Mouse (Mus musculus) liver, postnatal 0 days (tissue): ENCODE data around the gene Txnrd2. TPM values are rescaled to one million over a fixed set of nuclear protein-coding genes. Genes with fewer than 3 reads are reported as not detected.

Experiments
- ATAC-seq: fragments of 200-750 bp; cut with Nextera tagmentation; 2 replicates; pipeline ENCODE4 v1.8.0; 2017; ENCODE audit warnings: mild to moderate bottlenecking, moderate library complexity
- DNase-seq: peaks from one replicate; pipeline ENCODE4 v3.0.0-alpha.2; 2016
- H3K27ac ChIP-seq: fragments of 300-500 bp; sonication (generic); 2 replicates; pipeline ENCODE4 v1.5.1; 2014; ENCODE audit warnings: antibody characterized with exemption, moderate library complexity, mild to moderate bottlenecking, low read depth
- H3K27me3 ChIP-seq: fragments of 300-500 bp; sonication (generic); 2 replicates; pipeline ENCODE4 v1.6.1; 2014; ENCODE audit warnings: low read length, control low read depth, mixed read lengths; ENCODE audit not compliant: insufficient read depth
- H3K36me3 ChIP-seq: fragments of 300-500 bp; sonication (generic); replicated peaks from 2 replicates; pipeline ENCODE4 v1.6.1; 2014; ENCODE audit warnings: mild to moderate bottlenecking, control low read depth, low read length, moderate library complexity, mixed read lengths; ENCODE audit not compliant: insufficient read depth
- H3K4me1 ChIP-seq: fragments of 300-500 bp; sonication (generic); 2 replicates; pipeline ENCODE4 v1.6.1; 2014; ENCODE audit warnings: antibody characterized with exemption, mild to moderate bottlenecking, control low read depth; ENCODE audit not compliant: insufficient read depth
- H3K4me2 ChIP-seq: fragments of 300-500 bp; sonication (generic); 2 replicates; pipeline ENCODE4 v1.6.1; 2014; ENCODE audit warnings: low read depth, mild to moderate bottlenecking, low read length, moderate library complexity, mixed read lengths
- H3K4me3 ChIP-seq: fragments of 300-500 bp; sonication (generic); 2 replicates; pipeline ENCODE4 v1.5.1; 2014; ENCODE audit warnings: low read depth, low read length
- H3K9ac ChIP-seq: fragments of 300-500 bp; sonication (generic); replicated peaks from 2 replicates; pipeline ENCODE4 v1.6.1; 2014; ENCODE audit warnings: mild to moderate bottlenecking, moderate library complexity
- H3K9me3 ChIP-seq: fragments of 300-500 bp; sonication (generic); 2 replicates; pipeline ENCODE4 v1.6.1; 2016; ENCODE audit warnings: mild to moderate bottlenecking, control low read depth, low read length, mixed read lengths
- CTCF ChIP-seq: sonication (generic); IDR thresholded peaks from 2 replicates; pipeline ENCODE4 v1.5.1; 2016; ENCODE audit warnings: antibody characterized with exemption, low read depth
- EP300 ChIP-seq: IDR thresholded peaks from 2 replicates; pipeline ENCODE4 v1.6.1; 2016; ENCODE audit warnings: antibody characterized with exemption, low read depth, mild to moderate bottlenecking
- WGBS: fragments of 180-500 bp; shearing (Covaris S2); extraction: QIAGEN DNeasy Blood & Tissue Kit; methylation state at CpG from one replicate; pipeline ENCODE4 v1.1.7; 2014; ENCODE audit not compliant: insufficient replicate concordance; 5-methylcytosine and 5-hydroxymethylcytosine counted together
- polyA plus RNA-seq: library from polyadenylated mRNA; unstranded; fragments of >200 nt; fragmentation: Nextera tagmentation; extraction: Ambion mirVana; gene quantifications from 2 replicates; pipeline ENCODE4 v1.2.1, GENCODE M21; 2015

The Txnrd2 gene
- polyA plus RNA-seq, 1 experiment from 2014 or later = 53.3 TPM

- DNase-seq = no peak
- TF ChIP-seq CTCF (no peak), EP300 (no peak)
- H3K27ac ChIP-seq = peak overlapping the region; percentile 29; the same call in 1 of the 2 replicates
- 85% methylated on average over 2 of the region's 2 CpGs for WGBS
- no peak overlapping the region for H3K4me2 ChIP-seq
- no peak overlapping the region for H3K4me3 ChIP-seq
- no peak overlapping the region for H3K9ac ChIP-seq
- ATAC-seq = no peak
- H3K4me1 ChIP-seq = peaks cover 30% of the 10 kb centered on the region
- H3K27me3 ChIP-seq = no peaks in the 10 kb centered on the region
- H3K36me3 ChIP-seq = peaks cover 14% of the 10 kb centered on the region
- no peaks in the 10 kb centered on the region for H3K9me3 ChIP-seq
Observed at GRCm38 (mm10) chr16:18396201-18396600, 30.0 kb upstream of the Txnrd2 start.

- no peak for ATAC-seq
- H3K36me3 ChIP-seq = peaks cover 17% of the 10 kb centered on the region
- H3K4me3 ChIP-seq = no peak overlapping the region
- no peaks in the 10 kb centered on the region for H3K27me3 ChIP-seq
- TF ChIP-seq EP300 (no peak), CTCF (no peak)
- no peak overlapping the region for H3K9ac ChIP-seq
- H3K4me2 ChIP-seq = no peak overlapping the region
- no peaks in the 10 kb centered on the region for H3K9me3 ChIP-seq
- no peak for DNase-seq
- H3K4me1 ChIP-seq = peaks cover 22% of the 10 kb centered on the region
- 91% methylated on average over 27 of the region's 27 CpGs for WGBS
- H3K27ac ChIP-seq = no peak overlapping the region
Observed at GRCm38 (mm10) chr16:18396791-18397621, 29.2 kb upstream of the Txnrd2 start.

GRCm38 (mm10) chr16:18400028-18400427 is 26.2 kb upstream of the Txnrd2 start:
- Histone ChIP-seq H3K27me3 (no peaks in the 10 kb centered on the region), H3K9me3 (no peaks in the 10 kb centered on the region), H3K4me2 (no peak overlapping the region), H3K4me1 (0 out of 2 replicates have a peak, but pooled peaks cover 2% of the 10 kb centered on the region), H3K4me3 (no peak overlapping the region), H3K9ac (no peak overlapping the region), H3K27ac (no peak overlapping the region), H3K36me3 (peaks cover 33% of the 10 kb centered on the region)
- WGBS = 77% methylated on average over 9 of the region's 9 CpGs
- DNase-seq = no peak
- TF ChIP-seq CTCF (no peak), EP300 (no peak)
- ATAC-seq = no peak

- peaks cover 33% of the 10 kb centered on the region for H3K36me3 ChIP-seq
- no peaks in the 10 kb centered on the region for H3K27me3 ChIP-seq
- H3K9me3 ChIP-seq = no peaks in the 10 kb centered on the region
- peaks cover 7% of the 10 kb centered on the region for H3K4me1 ChIP-seq
- no peak for TF ChIP-seq EP300
- TF ChIP-seq CTCF = no peak
- no peak overlapping the region for H3K9ac ChIP-seq
- H3K27ac ChIP-seq = no peak overlapping the region
- H3K4me2 ChIP-seq = no peak overlapping the region
- ATAC-seq = no peak
- WGBS = 72% methylated on average over 7 of the region's 7 CpGs
- DNase-seq = no peak
- no peak overlapping the region for H3K4me3 ChIP-seq
Observed at GRCm38 (mm10) chr16:18400472-18401216, 25.5 kb upstream of the Txnrd2 start.

- no peaks in the 10 kb centered on the region for H3K27me3 ChIP-seq
- H3K27ac ChIP-seq = no peak overlapping the region
- H3K4me1 ChIP-seq = peaks cover 13% of the 10 kb centered on the region
- no peak overlapping the region for H3K4me3 ChIP-seq
- DNase-seq (no peak), ATAC-seq (no peak)
- no peak overlapping the region for H3K4me2 ChIP-seq
- no peak overlapping the region for H3K9ac ChIP-seq
- 87% methylated on average over 12 of the region's 12 CpGs for WGBS
- H3K9me3 ChIP-seq = no peaks in the 10 kb centered on the region
- TF ChIP-seq EP300 (no peak), CTCF (no peak)
- H3K36me3 ChIP-seq = peaks cover 32% of the 10 kb centered on the region
Observed at GRCm38 (mm10) chr16:18403285-18403684, 22.9 kb upstream of the Txnrd2 start.
